Mouse (Mus musculus): ENCODE measurements around the gene Hoxa6.

DNA sequence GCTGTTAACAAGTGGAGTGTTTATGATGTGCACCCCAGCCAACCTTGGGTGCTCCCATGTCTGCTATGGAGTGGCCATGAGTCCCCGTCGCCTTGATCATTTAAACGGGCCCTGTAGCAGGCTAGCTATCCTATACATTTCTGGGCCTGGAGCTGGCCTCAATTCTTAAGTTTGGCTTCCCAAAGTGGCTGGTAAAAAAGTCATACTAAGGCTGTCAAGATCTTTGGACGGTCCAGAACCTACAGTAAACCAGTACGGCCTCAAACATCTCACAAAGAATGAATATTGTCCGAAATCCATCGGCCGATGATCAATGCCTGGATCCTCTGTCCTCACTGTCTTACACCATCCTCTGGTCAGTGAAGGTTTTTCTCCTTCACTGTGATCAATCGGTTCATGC, 26.7 kb upstream of the Hoxa6 start:
- TF ChIP-seq GATA1 (IDR thresholded peaks at IDR 0.05; ENCODE audit: low read length) = no peak
- no peak for TF ChIP-seq TAL1 (IDR thresholded peaks at IDR 0.05; ENCODE audit: low read length)
